9 mouse cellular contexts compared by ENCODE assay signal in genomic region chr16:48570354-48570753, GRCm38 (mm10).
A peak's percentile ranks its signal among the peaks of the same experiment; 100 is the strongest.
DNase-seq lines count a peak whose midpoint lies in the region; ATAC-seq and TF ChIP-seq lines count a peak whose summit lies in the region.
"Had no signal": no experiment of that assay in that cellular context is flagged by ENCODE, and none has a peak within 500 bp of the region (broad histone marks: within the 10 kb centered on the region; RNA-seq: fewer than 3 reads in every experiment).

No protein-coding gene starts in this region.

- H3K27me3 ChIP-seq in Patski: peaks cover 13% of the 10 kb centered on the region
- no peaks in the 10 kb centered on the region for H3K27me3 ChIP-seq in forebrain, embryonic 15.5 days
- no peaks in the 10 kb centered on the region for H3K27me3 ChIP-seq in intestine, embryonic 14.5 days (replicated peaks; ENCODE audit: control insufficient read depth, insufficient read depth, low read length)
- H3K27me3 ChIP-seq in midbrain, embryonic 12.5 days: peaks cover 8% of the 10 kb centered on the region; the same call in 1 of the 2 replicates

- no peak overlapping the region for H3K4me2 ChIP-seq in forebrain, embryonic 15.5 days (replicated peaks)
- no peak overlapping the region for H3K4me2 ChIP-seq in intestine, embryonic 14.5 days (ENCODE audit: low read length)
- no peak overlapping the region for H3K4me2 ChIP-seq in midbrain, embryonic 12.5 days (replicated peaks)

- TF ChIP-seq CTCF in Patski (IDR thresholded peaks at IDR 0.05): peak; percentile 68

- WGBS in forebrain, embryonic 15.5 days: 14% methylated on average over 9 of the region's 9 CpGs
- 17% methylated on average over 9 of the region's 9 CpGs for WGBS in intestine, embryonic 14.5 days
- WGBS in midbrain, embryonic 12.5 days: 17% methylated on average over 9 of the region's 9 CpGs

- H3K4me1 ChIP-seq in forebrain, embryonic 15.5 days: no peaks in the 10 kb centered on the region
- no peaks in the 10 kb centered on the region for H3K4me1 ChIP-seq in intestine, embryonic 14.5 days (replicated peaks; ENCODE audit: control insufficient read depth, insufficient read depth, low read length)
- no peaks in the 10 kb centered on the region for H3K4me1 ChIP-seq in midbrain, embryonic 12.5 days

- H3K9ac ChIP-seq in forebrain, embryonic 15.5 days (replicated peaks): no peak overlapping the region
- no peak overlapping the region for H3K9ac ChIP-seq in intestine, embryonic 14.5 days (ENCODE audit: low read length)
- H3K9ac ChIP-seq in midbrain, embryonic 12.5 days (replicated peaks): no peak overlapping the region

- DNase-seq in Patski (ENCODE audit: low read depth, low spot score): no peak
- DNase-seq in c-Kit-positive CD71-positive TER-119-positive erythroid progenitor cells, embryonic 14.5 days (ENCODE audit: low spot score): peak; percentile 19
- DNase-seq in intestine, embryonic 14.5 days (ENCODE audit: low spot score): peak; percentile 79
- peak; percentile 66 to 69 for DNase-seq in left cerebral cortex, postnatal 10 days (ENCODE audit: extremely low spot score in 1 of 2, low spot score in 2 of 2)
- peak; percentile 6 for DNase-seq in skeletal muscle tissue, adult 2 months (ENCODE audit: low read depth, low spot score)

- POLR2A ChIA-PET in Patski (lab: Charles Lee): no interaction called here

- no peak for ATAC-seq in Patski
- peak; percentile 87 for ATAC-seq in forebrain, embryonic 15.5 days (replicated peaks)
- 0 out of 2 replicates have a peak, but pooled peaks have one; percentile 43 for ATAC-seq in intestine, embryonic 14.5 days (replicated peaks; ENCODE audit: low FRiP score, low TSS enrichment, low read depth)
- ATAC-seq in midbrain, embryonic 12.5 days (ENCODE audit: low FRiP score, low read depth): peak; percentile 88
- no peak for ATAC-seq in erythroid progenitor cell, adult 5-6 weeks (replicated peaks; ENCODE audit: low FRiP score, poor library complexity, severe bottlenecking)

- no peak overlapping the region for H3K27ac ChIP-seq in forebrain, embryonic 15.5 days (replicated peaks)
- H3K27ac ChIP-seq in intestine, embryonic 14.5 days (ENCODE audit: low read depth): no peak overlapping the region
- H3K27ac ChIP-seq in midbrain, embryonic 12.5 days (replicated peaks): no peak overlapping the region
- H3K27ac ChIP-seq: macrophage had no signal

- CTCF ChIA-PET in Patski (lab: Charles Lee): interaction anchor here (1.2 kb wide), 1 partner anchor 9 kb away, joined by 3 read pairs; no protein-coding TSS in a partner anchor

- intact Hi-C loops in left cerebral cortex, postnatal 10 days (cut with DNase I): no loop called here

- no peaks in the 10 kb centered on the region for H3K9me3 ChIP-seq in forebrain, embryonic 15.5 days
- H3K9me3 ChIP-seq in intestine, embryonic 14.5 days (ENCODE audit: control insufficient read depth, low read length): no peaks in the 10 kb centered on the region
- H3K9me3 ChIP-seq in midbrain, embryonic 12.5 days: no peaks in the 10 kb centered on the region

- in situ Hi-C loops in Patski (cut with MboI; ENCODE audit: low pct_unique_long_range_greater_than_20kb): no loop called here

- H3K4me3 ChIP-seq in forebrain, embryonic 15.5 days: no peak overlapping the region
- no peak overlapping the region for H3K4me3 ChIP-seq in intestine, embryonic 14.5 days (ENCODE audit: low read depth, low read length)
- H3K4me3 ChIP-seq in midbrain, embryonic 12.5 days: no peak overlapping the region

- H3K36me3 ChIP-seq in forebrain, embryonic 15.5 days: no peaks in the 10 kb centered on the region
- H3K36me3 ChIP-seq in intestine, embryonic 14.5 days (ENCODE audit: control insufficient read depth, insufficient read depth, low read length): no peaks in the 10 kb centered on the region
- no peaks in the 10 kb centered on the region for H3K36me3 ChIP-seq in midbrain, embryonic 12.5 days

Comparison
In these comparisons a context has a peak if more than half of its experiments do, and no peak if none do; other contexts are left out.
1. ATAC-seq: peak in forebrain, embryonic 15.5 days (single experiment), intestine, embryonic 14.5 days (single experiment) and midbrain, embryonic 12.5 days (single experiment); none in Patski (single experiment) and erythroid progenitor cell, adult 5-6 weeks (single experiment).